In genomic region chr16:15389892-15390291, GRCm38 (mm10) we compare ENCODE assay signal across 27 mouse cellular contexts.
DNase-seq lines count a peak whose midpoint lies in the region; ATAC-seq lines count a peak whose summit lies in the region.
"Had no signal": no experiment of that assay in that cellular context is flagged by ENCODE, and none has a peak within 500 bp of the region (broad histone marks: within the 10 kb centered on the region; RNA-seq: fewer than 3 reads in every experiment).

No protein-coding gene starts in this region.

- no peak overlapping the region for H3K4me2 ChIP-seq in heart, embryonic 13.5 days
- H3K4me2 ChIP-seq in kidney, embryonic 15.5 days: no peak overlapping the region
- no peak overlapping the region for H3K4me2 ChIP-seq in lung, embryonic 16.5 days (ENCODE audit: low read depth, low read length)
- H3K4me2 ChIP-seq in hindbrain, embryonic 14.5 days (replicated peaks): no peak overlapping the region
- H3K4me2 ChIP-seq: embryonic facial prominence, embryonic 15.5 days; forebrain, embryonic 12.5 days; hindbrain, embryonic 13.5 days; liver, embryonic 12.5 days; midbrain, embryonic 11.5 days had no signal

- H3K27me3 ChIP-seq in heart, embryonic 13.5 days (replicated peaks): no peaks in the 10 kb centered on the region
- H3K27me3 ChIP-seq in kidney, embryonic 15.5 days: no peaks in the 10 kb centered on the region
- no peaks in the 10 kb centered on the region for H3K27me3 ChIP-seq in lung, embryonic 16.5 days (ENCODE audit: control insufficient read depth, insufficient read depth, low read depth, low read length)
- H3K27me3 ChIP-seq in hindbrain, embryonic 14.5 days (ENCODE audit: control insufficient read depth, insufficient read depth, low read length): no peaks in the 10 kb centered on the region
- H3K27me3 ChIP-seq: embryonic facial prominence, embryonic 15.5 days; forebrain, embryonic 12.5 days; hindbrain, embryonic 13.5 days; liver, embryonic 12.5 days; Patski had no signal

- no peak overlapping the region for H3K4me3 ChIP-seq in heart, embryonic 13.5 days
- H3K4me3 ChIP-seq in kidney, embryonic 15.5 days (replicated peaks): no peak overlapping the region
- no peak overlapping the region for H3K4me3 ChIP-seq in lung, embryonic 16.5 days (ENCODE audit: low read length)
- no peak overlapping the region for H3K4me3 ChIP-seq in hindbrain, embryonic 14.5 days (replicated peaks; ENCODE audit: low read length)
- H3K4me3 ChIP-seq: embryonic facial prominence, embryonic 10.5 days; embryonic facial prominence, embryonic 15.5 days; forebrain, embryonic 12.5 days; heart, adult 2 months; hindbrain, embryonic 13.5 days; liver, embryonic 12.5 days had no signal

- H3K27ac ChIP-seq in heart, embryonic 13.5 days (replicated peaks): peak overlapping the region; percentile 40; the same call in 1 of the 2 replicates
- H3K27ac ChIP-seq in kidney, embryonic 15.5 days: peak overlapping the region; percentile 20; the same call in 1 of the 2 replicates
- H3K27ac ChIP-seq in lung, embryonic 16.5 days (ENCODE audit: low read length): peak overlapping the region; percentile 75
- no peak overlapping the region for H3K27ac ChIP-seq in hindbrain, embryonic 14.5 days
- H3K27ac ChIP-seq: embryonic facial prominence, embryonic 10.5 days; embryonic facial prominence, embryonic 15.5 days; forebrain, embryonic 12.5 days; heart, adult 2 months; hindbrain, embryonic 13.5 days; liver, embryonic 12.5 days had no signal

- no peak overlapping the region for H3K9ac ChIP-seq in heart, embryonic 13.5 days
- H3K9ac ChIP-seq in kidney, embryonic 15.5 days: no peak overlapping the region
- no peak overlapping the region for H3K9ac ChIP-seq in lung, embryonic 16.5 days (ENCODE audit: low read length)
- no peak overlapping the region for H3K9ac ChIP-seq in hindbrain, embryonic 14.5 days
- H3K9ac ChIP-seq: embryonic facial prominence, embryonic 15.5 days; forebrain, embryonic 12.5 days; forebrain, postnatal 0 days; hindbrain, embryonic 13.5 days; liver, embryonic 12.5 days; liver, postnatal 0 days had no signal

- no peak for ATAC-seq in heart, embryonic 13.5 days (ENCODE audit: extremely low read depth, insufficient number of reproducible peaks, low FRiP score, low TSS enrichment)
- ATAC-seq in kidney, embryonic 15.5 days (replicated peaks; ENCODE audit: low FRiP score): peak; percentile 69
- ATAC-seq in lung, embryonic 16.5 days (ENCODE audit: low read depth): peak; percentile 92
- ATAC-seq in hindbrain, embryonic 14.5 days (ENCODE audit: low FRiP score): no peak
- ATAC-seq: forebrain, postnatal 0 days; liver, embryonic 12.5 days; liver, postnatal 0 days; midbrain, embryonic 16.5 days; Patski had no signal

- 14% methylated on average over 1 of the region's 1 CpGs for WGBS in heart, embryonic 13.5 days
- 39% methylated on average over 1 of the region's 1 CpGs for WGBS in kidney, embryonic 15.5 days
- 24% methylated on average over 1 of the region's 1 CpGs for WGBS in lung, embryonic 16.5 days
- WGBS in hindbrain, embryonic 14.5 days: 79% methylated on average over 1 of the region's 1 CpGs

- H3K4me1 ChIP-seq in heart, embryonic 13.5 days: peaks cover 39% of the 10 kb centered on the region
- H3K4me1 ChIP-seq in kidney, embryonic 15.5 days: 0 out of 2 replicates have a peak, but pooled peaks cover 3% of the 10 kb centered on the region
- H3K4me1 ChIP-seq in lung, embryonic 16.5 days (replicated peaks; ENCODE audit: control insufficient read depth, insufficient read depth, low read length): peaks cover 15% of the 10 kb centered on the region
- no peaks in the 10 kb centered on the region for H3K4me1 ChIP-seq in hindbrain, embryonic 14.5 days (replicated peaks; ENCODE audit: control insufficient read depth, insufficient read depth, low read length)
- H3K4me1 ChIP-seq: embryonic facial prominence, embryonic 10.5 days; forebrain, embryonic 12.5 days; hindbrain, embryonic 13.5 days; liver, embryonic 12.5 days had no signal

- intact Hi-C loops in heart, postnatal 36 days (cut with DNase I): no loop called here

- H3K9me3 ChIP-seq in heart, embryonic 13.5 days: no peaks in the 10 kb centered on the region
- H3K9me3 ChIP-seq in kidney, embryonic 15.5 days (replicated peaks): no peaks in the 10 kb centered on the region
- no peaks in the 10 kb centered on the region for H3K9me3 ChIP-seq in lung, embryonic 16.5 days (ENCODE audit: control insufficient read depth, low read length)
- 0 out of 2 replicates have a peak, but pooled peaks cover 4% of the 10 kb centered on the region for H3K9me3 ChIP-seq in hindbrain, embryonic 14.5 days (ENCODE audit: control insufficient read depth, low read length)
- H3K9me3 ChIP-seq: embryonic facial prominence, embryonic 10.5 days; embryonic facial prominence, embryonic 15.5 days; hindbrain, embryonic 13.5 days; liver, embryonic 12.5 days had no signal

- DNase-seq in heart, postnatal 36 days: no peak
- no peak for DNase-seq in kidney, adult 11 months
- DNase-seq in lung, postnatal 14 days: no peak
- no peak for DNase-seq in hindbrain, embryonic 14.5 days (ENCODE audit: low spot score)
- DNase-seq: adrenal gland, postnatal 10 days; cerebellum, adult 8-10 months; cerebellum, postnatal 25 days; forebrain, postnatal 0 days; heart, adult 2 months; kidney, adult 2 months; layer of hippocampus, postnatal 36 days; left cerebral cortex, postnatal 4 days; liver, postnatal 0 days; right cerebral cortex, postnatal 25 days; thymus, adult 2 months; thymus, postnatal 36 days had no signal

- no peaks in the 10 kb centered on the region for H3K36me3 ChIP-seq in heart, embryonic 13.5 days
- H3K36me3 ChIP-seq in kidney, embryonic 15.5 days: no peaks in the 10 kb centered on the region
- no peaks in the 10 kb centered on the region for H3K36me3 ChIP-seq in lung, embryonic 16.5 days (ENCODE audit: control insufficient read depth, insufficient read depth, low read length)
- no peaks in the 10 kb centered on the region for H3K36me3 ChIP-seq in hindbrain, embryonic 14.5 days (replicated peaks; ENCODE audit: control insufficient read depth, insufficient read depth)
- H3K36me3 ChIP-seq: embryonic facial prominence, embryonic 10.5 days; embryonic facial prominence, embryonic 15.5 days; forebrain, embryonic 12.5 days; hindbrain, embryonic 13.5 days; liver, embryonic 12.5 days had no signal

Comparison
In these comparisons a context has a peak if more than half of its experiments do, and no peak if none do; other contexts are left out.
1. ATAC-seq: peak in kidney, embryonic 15.5 days (single experiment) and lung, embryonic 16.5 days (single experiment); none in heart, embryonic 13.5 days (single experiment) and hindbrain, embryonic 14.5 days (single experiment).